Mouse (Mus musculus): ENCODE data around the gene Hmgb1.

Hmgb1 gene

GRCm38 (mm10) chr5:149021120-149021519 is 163.2 kb downstream of the Hmgb1 start:
- no peak for DNase-seq (ENCODE audit: low read depth, low spot score)

- no peak for DNase-seq (ENCODE audit: low read depth, low spot score)
Observed at GRCm38 (mm10) chr5:149020681-149021062, 163.6 kb downstream of the Hmgb1 start.

- no peak for DNase-seq (ENCODE audit: low read depth, low spot score)
Observed at GRCm38 (mm10) chr5:149020059-149020680, 164.1 kb downstream of the Hmgb1 start.

GRCm38 (mm10) chr5:149017666-149018415 is 166.4 kb downstream of the Hmgb1 start:
- DNase-seq (ENCODE audit: low read depth, low spot score): no peak

- no peak for DNase-seq (ENCODE audit: low read depth, low spot score)
Observed at GRCm38 (mm10) chr5:149017181-149017580, 167.1 kb downstream of the Hmgb1 start.

- DNase-seq (ENCODE audit: low read depth, low spot score): no peak
Observed at GRCm38 (mm10) chr5:149016261-149016660, 168.0 kb downstream of the Hmgb1 start.

- peak; percentile 34 for DNase-seq (ENCODE audit: low read depth, low spot score)
Observed at GRCm38 (mm10) chr5:149015335-149016201, 168.7 kb downstream of the Hmgb1 start.

GRCm38 (mm10) chr5:149014600-149015268 is 169.6 kb downstream of the Hmgb1 start:
- no peak for DNase-seq (ENCODE audit: low read depth, low spot score)

GRCm38 (mm10) chr5:149013817-149014508 is 170.3 kb downstream of the Hmgb1 start:
- DNase-seq (ENCODE audit: low read depth, low spot score): no peak

- no peak for DNase-seq (ENCODE audit: low read depth, low spot score)
Observed at GRCm38 (mm10) chr5:149009111-149009510, 175.2 kb downstream of the Hmgb1 start.

- no peak for DNase-seq (ENCODE audit: low read depth, low spot score)
Observed at GRCm38 (mm10) chr5:149007295-149007646, 177.0 kb downstream of the Hmgb1 start.

- peak; percentile 63 for DNase-seq (ENCODE audit: low read depth, low spot score)
Observed at GRCm38 (mm10) chr5:149006362-149007294, 177.7 kb downstream of the Hmgb1 start.

- DNase-seq (ENCODE audit: low read depth, low spot score): no peak
Observed at GRCm38 (mm10) chr5:149005701-149006361, 178.5 kb downstream of the Hmgb1 start.

- no peak for DNase-seq (ENCODE audit: low read depth, low spot score)
Observed at GRCm38 (mm10) chr5:149005083-149005482, 179.2 kb downstream of the Hmgb1 start.

GRCm38 (mm10) chr5:149003137-149003536 is 181.2 kb downstream of the Hmgb1 start:
- no peak for DNase-seq (ENCODE audit: low read depth, low spot score)

- DNase-seq (ENCODE audit: low read depth, low spot score): no peak
Observed at GRCm38 (mm10) chr5:149002803-149003115, 181.5 kb downstream of the Hmgb1 start.

GRCm38 (mm10) chr5:149002034-149002802 is 182.1 kb downstream of the Hmgb1 start:
- no peak for DNase-seq (ENCODE audit: low read depth, low spot score)

GRCm38 (mm10) chr5:148999802-149000201 is 184.5 kb downstream of the Hmgb1 start:
- no peak for DNase-seq (ENCODE audit: low read depth, low spot score)

- no peak for DNase-seq (ENCODE audit: low read depth, low spot score)
Observed at GRCm38 (mm10) chr5:148998512-148998911, 185.8 kb downstream of the Hmgb1 start.

Measured in c-Kit-negative CD71-positive TER-119-positive erythroid progenitor cells, embryonic 14.5 days (primary cell).